Mouse (Mus musculus) brain, embryonic 14.5 days (tissue): ENCODE data around the gene Pard3b.

Source experiments
- CTCF ChIP-seq: fragments of 200-500 bp; IDR thresholded peaks from 2 replicates; pipeline ENCODE4 v1.5.1; 2012; ENCODE audit warnings: inconsistent platforms, mild to moderate bottlenecking, moderate library complexity, borderline replicate concordance; ENCODE audit not compliant: insufficient read depth, insufficient read length; ENCODE audit errors: extremely low read depth
- POLR2A ChIP-seq: fragments of 200-500 bp; IDR thresholded peaks from 2 replicates; pipeline ENCODE4 v1.6.1; 2012; ENCODE audit warnings: mild to moderate bottlenecking, inconsistent platforms, borderline replicate concordance; ENCODE audit not compliant: poor library complexity, insufficient read depth, insufficient read length, severe bottlenecking; ENCODE audit errors: extremely low read depth

GRCm38 (mm10) chr1:62388013-62388412 is 749.4 kb downstream of the Pard3b start:
- no peak for TF ChIP-seq CTCF
- TF ChIP-seq POLR2A: no peak
